Mouse (Mus musculus) megakaryocyte, embryonic 14.5 days (primary cell): Measurements from ENCODE around the gene Gm49325. TPM values are rescaled to one million over a fixed set of nuclear protein-coding genes. Genes with fewer than 3 reads are reported as not detected.

Source experiments
- H3K27me3 ChIP-seq: replicated peaks from 2 replicates; pipeline ENCODE3; 2012; ENCODE audit warnings: inconsistent platforms
- H3K36me3 ChIP-seq: replicated peaks from 2 replicates; pipeline ENCODE3; 2012; ENCODE audit warnings: low read length, inconsistent platforms, mixed read lengths
- H3K4me1 ChIP-seq: 2 replicates; pipeline ENCODE4 v1.6.1; 2012; ENCODE audit warnings: inconsistent platforms
- H3K4me3 ChIP-seq: replicated peaks from 2 replicates; pipeline ENCODE3; 2012; ENCODE audit warnings: moderate library complexity, mild to moderate bottlenecking, inconsistent platforms
- H3K9me3 ChIP-seq: 2 replicates; pipeline ENCODE4 v1.6.1; 2012; ENCODE audit warnings: inconsistent platforms
- FLI1 ChIP-seq: IDR thresholded peaks from 2 replicates; pipeline ENCODE4 v1.6.1; 2012; ENCODE audit warnings: low read length, inconsistent platforms, mixed read lengths
- GATA1 ChIP-seq: IDR thresholded peaks from 3 replicates; pipeline ENCODE4 v1.6.1; 2012; ENCODE audit warnings: mixed read lengths, low read length, inconsistent platforms, borderline replicate concordance
- polyA plus RNA-seq: library from polyadenylated mRNA; stranded (reverse); fragments of >175 nt; gene quantifications from 2 replicates; pipeline ENCODE4 v1.2.3, GENCODE M21; 2012; ENCODE audit warnings: low replicate concordance; ENCODE audit not compliant: insufficient read depth

Gm49325 gene
- polyA plus RNA-seq, result 9.0 and 23.2 TPM in 2 replicates

DNA sequence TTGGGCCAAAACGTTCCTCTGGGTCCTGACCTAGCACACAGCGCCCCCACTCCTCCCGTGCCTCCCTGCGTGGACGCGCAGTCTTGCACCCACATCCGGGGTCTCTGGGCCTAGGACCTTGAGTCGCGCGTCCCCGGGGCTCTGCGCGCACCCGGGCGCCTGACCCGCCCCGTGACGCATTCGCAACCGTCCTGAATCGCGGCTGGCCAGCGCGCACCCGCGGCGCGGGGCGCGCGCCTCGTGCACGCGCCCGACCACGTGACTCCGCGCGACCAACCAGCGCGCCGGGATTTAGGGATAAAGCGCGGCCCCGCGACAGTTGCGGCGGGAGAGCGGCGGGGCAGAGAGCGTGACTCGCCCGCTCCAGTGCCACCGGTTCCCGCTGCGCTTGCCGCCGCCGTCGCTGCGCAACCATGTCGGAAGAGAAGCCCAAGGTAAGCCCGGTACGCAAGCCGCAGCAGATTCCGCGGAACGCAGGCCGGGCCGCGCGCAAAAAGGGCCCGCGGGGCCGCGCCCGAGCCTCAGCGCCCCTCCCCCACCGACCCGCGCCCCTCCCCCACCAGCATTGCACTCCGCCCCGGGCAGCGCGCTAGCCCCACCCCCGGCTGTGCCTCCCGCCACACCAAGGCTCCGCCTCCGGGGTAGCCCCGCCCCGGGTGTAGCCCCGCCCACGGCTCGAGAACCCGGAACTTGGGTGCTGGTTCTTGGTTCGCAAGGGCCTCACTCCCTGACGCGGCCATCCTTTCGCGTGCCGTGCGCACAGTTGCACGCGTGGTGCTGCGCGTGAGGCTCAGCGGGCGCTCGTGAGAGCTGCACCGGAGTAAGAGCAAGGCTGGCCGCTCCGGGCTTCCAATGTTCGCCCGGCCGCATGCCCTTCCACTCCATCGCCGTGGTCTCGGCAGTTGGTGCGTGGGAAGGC, at the start of gene Gm49325, which contains the start of gene Sumo3:
Gm49325 (plus strand) TSS at position 290 of the 919 bp plus-strand sequence.
Sumo3 (plus strand) TSS at position 190 of the 919 bp plus-strand sequence.
- no peaks in the 10 kb centered on the region for H3K27me3 ChIP-seq
- H3K4me1 ChIP-seq, result peaks cover 64% of the 10 kb centered on the region
- peaks cover 9% of the 10 kb centered on the region; the same call in 1 of the 2 replicates for H3K9me3 ChIP-seq
- TF ChIP-seq GATA1, result no peak
- no peak for TF ChIP-seq FLI1
- peak within 1 kb of the TSS; percentile 95 for H3K4me3 ChIP-seq
- H3K36me3 ChIP-seq, result peaks cover 47% of the 10 kb centered on the region

DNA sequence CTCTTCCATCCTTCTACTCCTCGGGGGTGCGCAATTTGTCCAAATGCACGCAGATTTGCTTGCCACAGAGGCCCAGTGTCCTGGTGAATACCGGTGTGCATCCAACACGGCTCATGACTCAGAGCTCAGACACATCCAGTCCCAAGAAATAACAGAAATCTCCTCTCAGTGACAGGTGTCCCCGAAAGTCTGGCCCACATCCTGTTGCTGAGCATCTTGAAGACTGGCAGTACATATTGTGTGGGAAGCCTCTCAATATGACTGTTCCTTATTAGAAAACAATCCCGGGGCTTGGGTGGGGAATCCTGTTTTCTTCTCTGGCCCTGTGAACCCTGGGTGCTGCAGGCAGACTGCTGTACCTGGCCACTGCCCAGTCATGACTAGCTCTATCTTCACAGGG, 49.4 kb upstream of the Gm49325 start:
- H3K4me1 ChIP-seq, result peaks cover 72% of the 10 kb centered on the region
- no peaks in the 10 kb centered on the region for H3K27me3 ChIP-seq
- peaks cover 98% of the 10 kb centered on the region for H3K36me3 ChIP-seq
- H3K4me3 ChIP-seq, result no peak overlapping the region
- no peaks in the 10 kb centered on the region for H3K9me3 ChIP-seq
- TF ChIP-seq GATA1 (no peak), FLI1 (no peak)

DNA sequence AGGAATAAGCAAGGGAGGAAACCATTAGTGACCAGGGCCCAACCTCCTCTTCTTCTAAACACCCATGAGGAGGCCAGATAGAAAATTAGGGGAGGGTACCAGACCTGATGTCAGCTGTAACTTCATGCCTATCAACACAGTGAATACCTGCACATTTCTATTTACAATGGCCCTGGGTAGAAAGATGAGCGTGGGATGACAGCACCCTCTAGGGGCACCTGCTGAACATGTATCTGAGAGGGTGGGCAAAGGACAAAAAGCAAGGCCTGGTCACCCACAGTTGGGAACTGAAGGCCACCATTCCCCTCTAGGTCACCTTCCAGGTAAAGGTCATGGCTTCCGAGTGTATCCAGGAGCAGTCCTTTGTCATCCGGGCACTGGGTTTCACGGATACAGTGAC, 48.4 kb upstream of the Gm49325 start:
- TF ChIP-seq FLI1 (no peak), GATA1 (no peak)
- H3K4me1 ChIP-seq, result peaks cover 82% of the 10 kb centered on the region
- H3K27me3 ChIP-seq, result no peaks in the 10 kb centered on the region
- H3K9me3 ChIP-seq, result no peaks in the 10 kb centered on the region
- peaks cover 98% of the 10 kb centered on the region for H3K36me3 ChIP-seq
- no peak overlapping the region for H3K4me3 ChIP-seq

DNA sequence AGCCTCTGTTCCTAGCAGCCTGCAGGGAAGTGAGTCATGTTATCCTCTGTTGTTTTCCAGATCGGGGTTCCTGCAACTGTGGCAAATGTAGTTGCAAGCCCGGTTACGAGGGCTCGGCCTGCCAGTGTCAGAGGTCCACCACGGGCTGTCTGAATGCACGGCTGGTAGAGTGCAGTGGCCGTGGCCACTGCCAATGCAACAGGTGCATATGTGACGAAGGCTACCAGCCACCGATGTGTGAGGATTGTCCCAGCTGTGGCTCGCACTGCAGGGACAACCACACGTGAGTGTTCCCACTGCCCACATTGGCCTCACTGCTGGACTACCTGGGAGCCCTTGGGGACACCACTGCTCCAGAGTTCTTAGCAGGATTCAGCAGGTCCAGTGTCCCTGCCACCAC, 45.9 kb upstream of the Gm49325 start:
- Histone ChIP-seq H3K36me3 (peaks cover 97% of the 10 kb centered on the region), H3K27me3 (no peaks in the 10 kb centered on the region), H3K4me1 (peaks cover 89% of the 10 kb centered on the region), H3K9me3 (no peaks in the 10 kb centered on the region), H3K4me3 (peak overlapping the region; percentile 15)
- TF ChIP-seq GATA1, result no peak
- TF ChIP-seq FLI1, result no peak

DNA sequence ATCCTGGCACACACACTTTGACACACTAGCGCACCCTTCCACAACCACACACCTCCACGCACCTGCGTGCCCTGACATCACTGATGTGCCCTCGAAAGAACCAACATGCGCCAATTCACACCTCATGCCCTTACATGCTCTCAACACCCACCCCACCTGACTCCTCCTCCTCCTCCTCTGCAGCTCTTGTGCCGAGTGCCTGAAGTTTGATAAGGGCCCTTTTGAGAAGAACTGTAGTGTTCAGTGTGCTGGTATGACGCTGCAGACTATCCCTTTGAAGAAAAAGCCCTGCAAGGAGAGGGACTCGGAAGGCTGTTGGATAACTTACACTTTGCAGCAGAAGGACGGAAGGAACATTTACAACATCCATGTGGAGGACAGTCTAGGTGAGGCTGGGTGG, 45.2 kb upstream of the Gm49325 start:
- no peak for TF ChIP-seq FLI1
- TF ChIP-seq GATA1, result no peak
- Histone ChIP-seq H3K4me1 (peaks cover 90% of the 10 kb centered on the region), H3K36me3 (peaks cover 99% of the 10 kb centered on the region), H3K27me3 (no peaks in the 10 kb centered on the region), H3K4me3 (peak overlapping the region; percentile 69), H3K9me3 (no peaks in the 10 kb centered on the region)

DNA sequence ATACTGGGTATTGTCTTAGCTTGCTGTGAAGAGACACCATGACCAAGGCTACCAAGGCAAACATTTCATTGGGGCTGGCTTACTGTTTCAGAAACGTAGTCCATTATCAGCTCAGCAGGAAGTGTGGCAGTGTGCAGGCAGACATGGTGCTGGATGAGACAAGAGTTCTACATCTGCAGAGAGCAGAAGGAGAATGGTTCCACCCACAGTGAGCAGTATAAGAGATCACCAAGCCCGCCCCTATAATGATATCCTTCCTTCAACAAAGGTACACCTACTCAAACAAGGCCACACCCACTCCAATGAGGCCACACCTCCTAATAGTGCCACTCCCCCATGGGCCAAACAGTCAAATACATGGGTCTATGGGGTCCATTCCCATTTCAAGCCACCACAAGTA, 44.5 kb upstream of the Gm49325 start:
- TF ChIP-seq GATA1, result no peak
- TF ChIP-seq FLI1, result no peak
- Histone ChIP-seq H3K4me3 (peak overlapping the region; percentile 52), H3K27me3 (no peaks in the 10 kb centered on the region), H3K4me1 (peaks cover 90% of the 10 kb centered on the region), H3K36me3 (peaks cover 99% of the 10 kb centered on the region), H3K9me3 (no peaks in the 10 kb centered on the region)

DNA sequence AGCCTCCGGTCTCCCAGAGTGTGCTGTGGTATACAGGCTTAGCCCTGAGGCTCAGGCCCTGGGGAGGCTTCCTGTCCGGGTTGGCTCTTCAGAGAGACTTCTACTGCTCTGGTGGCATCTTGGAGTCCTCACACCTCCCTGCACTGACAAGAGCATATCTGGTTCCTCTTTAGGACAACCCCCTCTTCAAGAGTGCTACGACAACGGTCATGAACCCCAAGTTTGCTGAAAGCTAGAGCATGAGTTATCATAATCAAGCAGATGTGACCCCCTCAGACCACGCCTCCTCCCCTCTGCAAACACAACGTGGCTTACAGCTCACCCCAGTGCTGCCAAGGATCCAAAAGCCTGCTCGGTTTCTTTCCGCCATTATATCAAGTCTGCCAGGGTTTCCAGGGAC, 41.0 kb upstream of the Gm49325 start:
- no peak for TF ChIP-seq FLI1
- no peak for TF ChIP-seq GATA1
- Histone ChIP-seq H3K9me3 (no peaks in the 10 kb centered on the region), H3K27me3 (no peaks in the 10 kb centered on the region), H3K4me1 (peaks cover 68% of the 10 kb centered on the region), H3K36me3 (peaks cover 95% of the 10 kb centered on the region), H3K4me3 (no peak overlapping the region)

DNA sequence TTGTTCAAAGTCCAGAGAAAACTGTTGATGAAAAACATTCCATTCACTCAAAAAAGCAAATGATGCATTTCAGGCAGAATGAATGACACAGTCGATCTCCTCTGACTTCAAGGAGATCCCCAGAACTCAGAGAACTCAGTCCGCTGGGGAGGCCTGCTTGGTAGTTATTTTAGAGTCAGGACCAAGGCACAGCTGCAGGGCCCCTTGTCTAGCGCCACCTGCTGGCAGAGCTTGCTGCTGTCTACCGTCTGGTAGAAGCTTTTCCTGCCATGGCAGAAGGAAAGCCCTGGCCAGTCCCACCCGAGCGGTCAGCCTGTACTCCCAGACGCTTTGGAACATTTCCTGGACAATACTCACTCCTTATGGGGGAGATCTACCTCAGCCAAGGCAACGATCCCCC, 39.3 kb upstream of the Gm49325 start:
- peaks cover 95% of the 10 kb centered on the region for H3K36me3 ChIP-seq
- TF ChIP-seq FLI1, result no peak
- no peak for TF ChIP-seq GATA1
- no peak overlapping the region for H3K4me3 ChIP-seq
- H3K9me3 ChIP-seq, result no peaks in the 10 kb centered on the region
- peaks cover 58% of the 10 kb centered on the region for H3K4me1 ChIP-seq
- no peaks in the 10 kb centered on the region for H3K27me3 ChIP-seq

DNA sequence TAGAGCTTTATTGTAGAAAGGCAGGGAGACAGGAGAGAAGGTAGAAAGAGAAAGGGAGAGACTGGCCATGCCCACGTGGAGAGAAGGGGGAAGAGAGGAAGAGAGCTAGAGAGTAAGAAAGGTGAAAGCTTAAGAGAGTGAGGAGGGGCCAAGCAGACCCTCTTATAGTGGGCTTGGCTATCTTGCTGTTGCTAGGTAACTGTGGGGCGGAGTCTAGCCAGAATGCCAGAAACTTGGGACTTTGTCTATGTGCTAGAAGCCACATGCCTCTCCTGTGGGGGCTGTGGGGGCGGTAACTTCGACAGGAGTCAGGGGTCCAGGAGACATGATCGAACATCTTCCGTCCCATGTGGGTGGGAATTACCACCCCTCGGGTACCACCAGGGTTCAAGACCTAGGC, 36.5 kb upstream of the Gm49325 start:
- Histone ChIP-seq H3K9me3 (no peaks in the 10 kb centered on the region), H3K36me3 (peaks cover 85% of the 10 kb centered on the region), H3K4me1 (peaks cover 64% of the 10 kb centered on the region), H3K27me3 (no peaks in the 10 kb centered on the region), H3K4me3 (no peak overlapping the region)
- TF ChIP-seq GATA1, result no peak
- TF ChIP-seq FLI1, result no peak

DNA sequence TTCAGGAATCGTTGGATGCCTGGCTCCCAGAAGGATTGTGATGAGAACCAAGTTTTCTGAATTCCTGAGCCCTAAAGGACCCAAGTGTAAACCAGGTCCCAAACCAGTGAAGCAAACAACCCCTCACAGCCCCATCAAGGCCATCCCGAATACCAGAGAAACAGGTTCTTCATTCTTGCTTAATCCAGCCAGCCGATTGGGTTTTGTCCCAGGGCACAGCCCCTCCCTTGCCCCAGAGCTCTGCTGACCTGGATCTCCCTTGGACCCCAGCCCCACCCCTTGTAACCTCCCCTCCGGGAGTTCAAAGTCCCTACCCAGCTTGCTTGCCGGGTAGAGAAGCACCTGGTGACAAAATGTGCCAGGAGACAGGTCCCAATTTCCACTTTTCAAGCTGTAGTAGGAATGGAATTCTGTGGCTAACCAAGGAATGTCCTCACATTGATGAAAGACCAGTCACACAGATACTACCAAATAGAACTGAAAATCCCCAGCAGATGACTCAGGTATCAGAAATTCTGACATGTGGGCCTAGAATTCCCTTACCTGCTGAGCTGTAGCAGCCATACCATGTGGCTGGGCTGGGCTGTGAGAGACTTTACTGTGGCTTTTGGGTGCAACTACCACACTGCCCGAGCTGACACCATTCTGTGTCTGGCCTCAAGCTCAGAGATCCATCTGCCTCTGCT, 35.9 kb upstream of the Gm49325 start:
- Histone ChIP-seq H3K4me3 (no peak overlapping the region), H3K36me3 (peaks cover 79% of the 10 kb centered on the region), H3K4me1 (peaks cover 63% of the 10 kb centered on the region), H3K9me3 (no peaks in the 10 kb centered on the region), H3K27me3 (no peaks in the 10 kb centered on the region)
- no peak for TF ChIP-seq GATA1
- TF ChIP-seq FLI1, result no peak
